Mouse (Mus musculus) forebrain, postnatal 0 days (tissue): ENCODE measurements around the gene Adap1. TPM values are rescaled to one million over a fixed set of nuclear protein-coding genes. Genes with fewer than 3 reads are reported as not detected.
A peak's percentile ranks its signal among the peaks of the same experiment; 100 is the strongest.

Experiments used
- ATAC-seq: fragments of 200-750 bp; cut with Nextera tagmentation; 2 replicates; pipeline ENCODE4 v1.8.0; 2017; ENCODE audit warnings: mild to moderate bottlenecking, moderate library complexity
- DNase-seq: peaks from one replicate; pipeline ENCODE4 v3.0.0-alpha.2; 2015
- H3K27ac ChIP-seq: fragments of 300-500 bp; sonication (generic); 2 replicates; pipeline ENCODE4 v1.5.1; 2014; ENCODE audit warnings: low read depth, mild to moderate bottlenecking, antibody characterized with exemption, low read length, moderate library complexity, mixed read lengths
- H3K27me3 ChIP-seq: fragments of 300-500 bp; sonication (generic); 2 replicates; pipeline ENCODE4 v1.6.1; 2014; ENCODE audit warnings: mild to moderate bottlenecking, low read length, mixed read lengths; ENCODE audit not compliant: insufficient read depth
- H3K36me3 ChIP-seq: fragments of 300-500 bp; sonication (generic); 2 replicates; pipeline ENCODE4 v1.6.1; 2014; ENCODE audit warnings: mild to moderate bottlenecking, moderate library complexity; ENCODE audit not compliant: insufficient read depth
- H3K4me1 ChIP-seq: fragments of 300-500 bp; sonication (generic); 2 replicates; pipeline ENCODE4 v1.6.1; 2014; ENCODE audit warnings: antibody characterized with exemption; ENCODE audit not compliant: insufficient read depth
- H3K4me2 ChIP-seq: fragments of 300-500 bp; sonication (generic); 2 replicates; pipeline ENCODE4 v1.6.1; 2014; ENCODE audit warnings: low read depth, mild to moderate bottlenecking, moderate library complexity
- H3K4me3 ChIP-seq: fragments of 300-500 bp; sonication (generic); 2 replicates; pipeline ENCODE4 v1.5.1; 2014; ENCODE audit warnings: low read depth, low read length, mixed read lengths
- H3K9ac ChIP-seq: fragments of 300-500 bp; sonication (generic); 2 replicates; pipeline ENCODE4 v1.6.1; 2014; ENCODE audit warnings: mild to moderate bottlenecking
- H3K9me3 ChIP-seq: fragments of 300-500 bp; sonication (generic); 2 replicates; pipeline ENCODE4 v1.6.1; 2016; ENCODE audit warnings: low read length
- CTCF ChIP-seq: sonication (generic); IDR thresholded peaks from 2 replicates; pipeline ENCODE4 v1.5.1; 2016; ENCODE audit warnings: antibody characterized with exemption, control low read depth, low read depth
- WGBS: fragments of 180-500 bp; shearing (Covaris S2); extraction: QIAGEN DNeasy Blood & Tissue Kit; methylation state at CpG from one replicate; pipeline ENCODE4 v1.1.7; 2014; 5-methylcytosine and 5-hydroxymethylcytosine counted together
- polyA plus RNA-seq: library from polyadenylated mRNA; unstranded; fragments of >200 nt; fragmentation: Nextera tagmentation; extraction: Ambion mirVana; gene quantifications from 2 replicates; pipeline ENCODE4 v1.2.1, GENCODE M21; 2015
- total RNA-seq: library from RNA; depleted of rRNA; stranded (reverse); fragments of >200 nt; gene quantifications from 2 replicates; pipeline ENCODE4 v1.2.3, GENCODE M21; 2014

Adap1 gene
- total and polyA plus RNA-seq, 2 experiments from 2014 or later = 128 to 188 TPM

DNA sequence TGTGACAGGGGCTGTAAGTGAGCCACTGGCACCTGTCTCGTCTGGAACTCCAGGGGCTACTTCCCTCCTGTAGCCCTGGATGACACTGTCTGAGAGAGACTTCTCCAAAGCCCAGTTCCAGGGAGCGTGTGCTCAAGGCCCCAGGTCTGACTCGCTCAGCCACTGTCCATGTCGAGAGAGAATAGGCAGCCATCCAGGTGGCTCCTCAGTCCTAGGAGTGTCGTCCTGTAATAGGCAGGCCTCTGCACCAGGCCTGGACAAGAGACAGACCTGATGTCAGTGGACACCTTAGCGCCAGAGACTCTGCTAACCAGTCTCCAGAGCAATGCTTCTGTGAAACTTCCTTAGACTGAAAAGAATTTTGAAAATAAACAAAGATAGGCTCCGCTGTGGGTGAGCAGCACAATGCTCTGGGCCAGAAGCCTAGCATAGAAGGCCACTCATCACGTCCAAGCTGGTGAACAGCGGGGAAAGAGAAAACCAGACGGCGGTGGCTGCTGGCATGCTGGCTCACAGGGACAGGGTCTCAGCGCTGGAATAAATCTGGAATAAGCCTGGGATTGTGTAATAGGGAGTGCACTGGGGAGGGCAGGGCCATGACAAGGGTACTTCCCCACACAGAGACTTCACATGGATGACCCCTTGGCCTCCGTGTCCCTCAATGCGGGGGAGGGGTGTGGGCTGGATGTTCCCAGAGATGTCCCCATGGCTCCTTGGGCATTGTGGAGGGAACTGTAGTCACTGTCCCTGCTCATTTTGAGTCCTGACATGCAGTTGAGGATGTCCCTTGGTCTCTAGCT, 39.1 kb downstream of the Adap1 start:
- Histone ChIP-seq H3K27me3 (no peaks in the 10 kb centered on the region), H3K9ac (no peak overlapping the region), H3K36me3 (peaks cover 9% of the 10 kb centered on the region; the same call in 1 of the 2 replicates), H3K4me3 (no peak overlapping the region), H3K4me1 (no peaks in the 10 kb centered on the region), H3K9me3 (no peaks in the 10 kb centered on the region), H3K27ac (no peak overlapping the region), H3K4me2 (no peak overlapping the region)
- ATAC-seq (no peak), DNase-seq (no peak)
- TF ChIP-seq CTCF = no peak
- WGBS = 70% methylated on average over 14 of the region's 14 CpGs

DNA sequence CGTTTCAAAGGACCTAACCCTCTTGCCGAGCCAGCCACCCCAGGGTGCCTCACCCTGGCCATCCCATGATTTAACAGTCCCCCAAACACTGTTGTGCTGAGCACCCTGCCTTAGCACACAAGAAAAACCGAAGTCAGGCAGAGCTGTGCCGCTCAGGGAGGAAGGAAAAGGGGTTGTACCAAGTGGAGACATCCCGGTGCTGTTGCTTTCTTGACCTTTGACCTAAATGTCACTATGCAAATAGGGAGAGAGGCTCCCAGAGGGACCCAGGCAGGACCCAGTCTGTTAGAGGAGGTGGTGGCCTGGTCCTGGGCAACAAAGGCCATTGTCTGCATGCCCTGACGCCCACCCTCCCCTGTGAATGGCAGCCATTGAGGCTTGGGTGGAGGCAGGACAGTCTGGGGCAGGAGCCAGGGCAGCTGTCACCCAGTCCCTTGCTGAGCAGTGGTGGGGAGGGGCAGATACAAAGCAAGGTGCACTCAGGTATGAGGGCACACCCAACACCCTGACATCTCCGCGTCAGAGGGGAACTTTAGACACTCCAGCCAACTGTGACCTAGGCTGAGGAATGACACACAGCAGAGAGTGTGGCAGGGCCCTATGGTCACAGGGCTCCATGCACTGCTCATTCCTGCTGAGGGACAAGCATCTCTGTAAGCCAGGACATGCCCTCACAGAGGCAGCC, 39.9 kb downstream of the Adap1 start:
- Histone ChIP-seq H3K27ac (no peak overlapping the region), H3K4me2 (no peak overlapping the region), H3K4me1 (no peaks in the 10 kb centered on the region), H3K4me3 (no peak overlapping the region), H3K36me3 (peaks cover 14% of the 10 kb centered on the region; the same call in 1 of the 2 replicates), H3K9me3 (no peaks in the 10 kb centered on the region), H3K27me3 (no peaks in the 10 kb centered on the region), H3K9ac (no peak overlapping the region)
- WGBS = 54% methylated on average over 8 of the region's 8 CpGs
- DNase-seq = no peak
- no peak for TF ChIP-seq CTCF
- no peak for ATAC-seq

DNA sequence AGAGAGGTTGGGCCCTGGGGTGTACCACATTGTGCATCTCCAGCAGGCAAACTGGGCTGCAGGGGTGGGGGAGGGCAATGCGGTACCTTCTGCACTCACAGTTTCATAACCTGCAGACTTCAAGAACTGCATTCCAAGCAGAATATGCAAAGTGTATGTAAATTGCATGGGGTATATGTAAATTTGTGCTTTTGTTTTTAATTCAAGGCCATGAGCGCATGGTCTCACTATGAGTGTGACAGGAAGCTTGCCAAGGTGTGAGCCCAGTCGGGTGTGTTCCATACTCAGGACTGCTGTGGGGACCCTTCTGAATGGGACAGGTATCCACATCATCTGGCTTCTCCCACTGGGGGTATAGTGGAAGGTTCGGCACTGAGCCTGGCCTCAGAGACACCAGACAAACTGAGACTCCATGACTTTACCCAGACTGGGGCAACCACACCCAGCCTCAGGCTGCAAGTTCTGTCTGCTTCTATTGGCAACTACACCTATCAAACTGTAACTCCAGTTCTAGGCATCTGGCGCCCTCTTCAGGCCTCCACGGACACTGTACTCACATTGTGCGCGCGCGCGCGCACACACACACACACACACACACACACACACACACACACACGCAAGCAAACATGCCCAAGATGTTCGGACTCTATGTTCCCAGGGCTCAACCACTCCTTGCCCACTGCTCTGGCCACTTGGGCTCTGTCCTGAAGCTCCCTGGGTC, 41.8 kb downstream of the Adap1 start:
- Histone ChIP-seq H3K27me3 (no peaks in the 10 kb centered on the region), H3K9ac (no peak overlapping the region), H3K9me3 (no peaks in the 10 kb centered on the region), H3K4me2 (no peak overlapping the region), H3K36me3 (peaks cover 26% of the 10 kb centered on the region; the same call in 1 of the 2 replicates), H3K27ac (no peak overlapping the region), H3K4me3 (no peak overlapping the region), H3K4me1 (no peaks in the 10 kb centered on the region)
- WGBS = 90% methylated on average over 14 of the region's 14 CpGs
- TF ChIP-seq CTCF = no peak
- DNase-seq (no peak), ATAC-seq (no peak)

DNA sequence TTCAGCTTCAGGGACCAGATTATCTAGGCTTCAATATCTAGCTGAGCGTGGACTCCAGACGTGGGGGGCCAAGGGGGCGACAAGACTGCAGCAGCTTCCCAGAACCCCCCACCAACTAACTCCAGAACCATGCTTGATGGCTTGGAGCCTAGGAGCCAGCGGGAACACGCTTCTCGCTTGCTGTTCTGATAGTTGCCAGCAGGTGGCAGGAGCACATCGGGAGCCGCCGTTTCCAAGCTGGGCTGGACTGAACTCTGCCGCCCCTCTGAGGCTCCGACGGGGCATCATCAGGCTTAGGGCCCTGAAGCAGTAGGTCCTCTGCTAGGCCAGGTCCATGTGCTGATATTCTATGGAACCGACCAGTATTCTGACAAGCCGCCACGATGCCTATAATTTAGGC, 43.2 kb downstream of the Adap1 start:
- Histone ChIP-seq H3K27me3 (no peaks in the 10 kb centered on the region), H3K4me2 (no peak overlapping the region), H3K27ac (no peak overlapping the region), H3K36me3 (peaks cover 26% of the 10 kb centered on the region; the same call in 1 of the 2 replicates), H3K4me1 (no peaks in the 10 kb centered on the region), H3K9me3 (no peaks in the 10 kb centered on the region), H3K4me3 (no peak overlapping the region), H3K9ac (no peak overlapping the region)
- ATAC-seq (peak; percentile 75), DNase-seq (peak; percentile 89)
- TF ChIP-seq CTCF = peak; percentile 96
- 4% methylated on average over 15 of the region's 15 CpGs for WGBS

DNA sequence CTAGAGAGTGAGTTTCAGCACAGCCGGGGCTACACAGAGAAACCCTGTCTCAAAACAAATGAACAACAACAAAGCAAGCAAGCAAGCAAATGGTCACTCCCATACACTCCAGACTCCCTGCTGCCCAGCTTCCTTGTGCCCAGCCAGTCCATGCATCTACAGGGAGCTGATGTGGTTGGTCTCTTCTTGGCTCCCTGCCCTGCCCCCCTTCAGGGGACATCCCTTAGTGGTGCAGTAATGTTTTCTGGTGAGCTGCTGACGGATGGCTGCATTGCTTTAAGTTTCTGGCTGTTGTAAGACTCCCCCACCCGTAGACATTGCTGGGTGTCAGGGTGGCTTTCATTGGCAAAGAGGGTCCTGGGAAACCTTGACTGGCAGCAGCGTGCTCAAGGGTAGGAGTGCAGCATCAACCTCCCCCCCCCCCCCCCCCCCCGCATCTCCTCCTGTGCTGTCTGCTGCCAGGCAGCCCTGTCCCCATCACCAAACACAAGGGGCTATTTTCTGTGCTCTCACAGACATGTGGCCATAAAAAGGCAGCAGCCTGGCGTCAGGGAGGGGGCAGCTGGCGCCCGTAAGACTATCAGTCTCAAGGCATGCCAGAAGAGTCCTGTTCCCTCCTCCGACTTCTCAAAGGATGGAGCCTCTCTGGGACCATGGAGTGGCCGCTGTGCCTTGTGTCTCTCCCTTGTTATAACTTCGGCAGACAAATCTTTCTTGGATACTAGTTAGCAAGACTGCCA, 43.9 kb downstream of the Adap1 start:
- Histone ChIP-seq H3K9ac (no peak overlapping the region), H3K4me1 (no peaks in the 10 kb centered on the region), H3K27me3 (no peaks in the 10 kb centered on the region), H3K27ac (no peak overlapping the region), H3K36me3 (peaks cover 26% of the 10 kb centered on the region; the same call in 1 of the 2 replicates), H3K4me2 (no peak overlapping the region), H3K4me3 (no peak overlapping the region), H3K9me3 (no peaks in the 10 kb centered on the region)
- ATAC-seq (peak; percentile 44), DNase-seq (no peak)
- 49% methylated on average over 10 of the region's 11 CpGs for WGBS
- no peak for TF ChIP-seq CTCF

DNA sequence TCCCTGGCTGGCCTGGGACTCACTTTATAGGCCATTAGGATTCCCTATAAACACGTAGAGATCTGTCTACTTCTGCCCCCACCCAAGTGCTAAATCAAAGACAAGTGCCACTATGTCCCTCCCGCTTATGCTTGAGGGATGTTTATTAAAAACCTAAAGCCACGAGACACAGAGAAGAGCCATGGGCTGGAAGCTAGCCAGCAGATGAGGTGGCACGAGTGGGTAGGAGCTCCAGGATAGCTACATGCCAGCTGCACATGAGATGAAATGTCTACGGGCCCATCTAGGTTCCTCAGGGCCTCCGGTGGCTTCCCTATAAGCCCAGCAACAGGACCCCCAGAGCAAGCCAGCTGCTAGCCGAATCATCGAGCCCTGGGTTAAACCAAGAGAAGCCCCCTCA, 48.1 kb downstream of the Adap1 start:
- H3K27me3 ChIP-seq = no peaks in the 10 kb centered on the region
- 75% methylated on average over 8 of the region's 8 CpGs for WGBS
- no peak overlapping the region for H3K4me3 ChIP-seq
- no peak overlapping the region for H3K9ac ChIP-seq
- no peak overlapping the region for H3K4me2 ChIP-seq
- no peak for DNase-seq
- peaks cover 21% of the 10 kb centered on the region; the same call in 1 of the 2 replicates for H3K36me3 ChIP-seq
- no peaks in the 10 kb centered on the region for H3K4me1 ChIP-seq
- H3K9me3 ChIP-seq = no peaks in the 10 kb centered on the region
- no peak for TF ChIP-seq CTCF
- no peak for ATAC-seq
- H3K27ac ChIP-seq = no peak overlapping the region
